Mouse (Mus musculus) frontal cortex, postnatal 10 days (tissue): ENCODE data around the gene Gpat3.

Experiments used
- DNase-seq, 2 experiments: peaks; one replicate each; pipeline ENCODE4 v3.0.0; 2022; ENCODE audit warnings: low spot score in 2 of 2, mixed read lengths in 1 of 2

Gene Gpat3

DNA sequence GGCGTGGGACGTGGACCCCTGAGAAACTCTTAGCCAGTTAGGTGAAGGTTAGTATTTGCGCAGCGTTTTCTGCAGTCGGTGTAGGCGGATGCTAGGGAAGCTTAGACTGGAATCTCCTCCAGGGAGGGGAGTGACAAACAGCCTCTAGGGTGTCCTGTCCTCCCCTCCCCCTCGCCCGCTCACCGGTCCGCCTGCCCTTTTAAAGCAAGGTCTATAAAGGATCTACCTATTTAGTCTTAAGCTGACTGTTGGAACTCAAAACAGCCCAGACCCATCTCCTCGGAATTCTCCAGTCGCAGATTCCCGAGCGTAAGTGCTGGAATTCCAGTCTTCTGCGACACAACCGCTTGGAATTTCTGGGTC lies at the start of gene Gpat3:
Gene Gpat3 (plus strand): TSS at position 229 of the 363 bp plus-strand sequence.
- DNase-seq: no peak

DNA sequence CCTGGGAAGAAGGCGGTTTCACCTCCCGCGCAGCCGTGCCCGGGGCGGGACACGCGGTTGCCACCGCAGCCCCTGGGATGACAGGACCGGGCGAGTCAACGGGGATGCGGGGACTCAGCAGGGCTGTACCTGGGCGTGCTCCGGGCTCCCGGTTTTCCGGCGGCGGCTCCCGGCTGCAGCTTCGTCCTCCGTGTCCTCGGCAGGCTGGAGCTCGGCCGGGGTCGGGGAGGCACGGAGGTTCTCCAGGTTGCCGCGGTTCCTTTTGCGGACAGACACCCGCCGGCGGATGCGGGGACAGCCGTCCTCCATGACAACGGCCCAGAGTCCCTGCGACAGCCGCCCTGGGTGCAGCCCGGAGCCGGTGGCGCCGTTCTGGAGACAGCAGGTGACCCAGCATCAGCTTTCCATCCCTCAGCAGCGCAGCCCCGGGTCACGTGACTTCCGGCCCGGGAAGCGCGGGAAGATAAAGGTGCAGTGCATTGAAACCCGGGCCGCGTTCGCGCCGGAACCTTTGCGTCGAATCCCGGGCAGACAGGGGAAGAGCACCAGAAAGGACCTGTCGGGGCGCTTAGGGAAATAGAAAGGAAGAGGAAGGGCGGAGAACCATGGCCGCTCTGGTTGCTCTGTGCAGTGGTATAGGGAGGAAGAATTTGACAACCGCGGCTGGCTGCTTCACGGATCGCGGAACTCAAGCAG lies 47.2 kb upstream of the Gpat3 start, which contains the start of the genes Helq and Mrps18c:
Gene Helq (minus strand): TSS at position 434 of the 696 bp plus-strand sequence.
Gene Mrps18c (plus strand): TSS at position 463 of the 696 bp plus-strand sequence.
- DNase-seq: peak; percentile 86 to 91

DNA sequence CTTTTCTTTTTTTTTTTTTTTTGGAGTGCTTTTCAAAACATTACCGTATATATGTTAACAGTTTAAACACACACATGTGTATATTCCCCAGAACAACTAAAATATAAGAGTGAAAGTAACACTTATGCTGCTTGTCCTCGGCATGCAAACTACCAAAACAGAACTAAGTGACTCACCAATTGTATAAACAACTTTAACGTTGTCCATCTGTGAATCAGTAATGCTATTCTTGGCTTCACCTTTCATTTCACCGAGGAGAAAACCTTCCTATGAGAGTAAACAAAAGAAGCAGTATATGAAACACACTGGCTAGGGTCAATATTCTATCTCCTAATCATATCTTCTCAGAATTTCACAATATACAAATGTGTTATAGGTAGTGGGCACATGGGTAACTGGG lies 27.2 kb upstream of the Gpat3 start:
- no peak for DNase-seq

- DNase-seq: no peak
These were observed 25.7 kb upstream of the Gpat3 start for GRCm38 (mm10) chr5:100819568-100820480.

- peak; percentile 59 to 81 for DNase-seq
These were observed 24.9 kb upstream of the Gpat3 start, which contains the start of gene Abraxas1 for GRCm38 (mm10) chr5:100820483-100821184. Abraxas1 (minus strand) TSS chr5:100820965.

DNA sequence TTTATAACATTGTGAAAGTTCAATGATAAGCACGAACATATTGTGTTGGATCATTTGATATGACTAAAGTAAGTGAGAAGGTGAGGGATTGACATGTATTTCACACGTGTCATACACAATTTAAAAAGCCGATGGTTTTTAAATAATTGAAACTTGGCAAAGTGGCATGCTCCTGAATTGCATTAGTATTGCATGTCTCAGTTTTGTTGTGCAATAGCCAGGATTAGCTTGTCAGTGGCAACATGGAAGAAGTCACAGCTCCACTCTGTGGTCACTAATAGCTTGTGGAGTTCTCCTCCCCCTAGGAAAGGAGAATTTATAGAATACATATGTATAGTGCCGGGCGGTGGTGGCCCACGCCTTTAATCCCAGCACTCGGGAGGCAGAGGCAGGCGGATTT lies 24.1 kb upstream of the Gpat3 start:
- no peak for DNase-seq

GRCm38 (mm10) chr5:100822826-100823225 lies 22.7 kb upstream of the Gpat3 start:
- no peak for DNase-seq

- no peak for DNase-seq
These were observed 19.5 kb upstream of the Gpat3 start for GRCm38 (mm10) chr5:100825975-100826374.

DNA sequence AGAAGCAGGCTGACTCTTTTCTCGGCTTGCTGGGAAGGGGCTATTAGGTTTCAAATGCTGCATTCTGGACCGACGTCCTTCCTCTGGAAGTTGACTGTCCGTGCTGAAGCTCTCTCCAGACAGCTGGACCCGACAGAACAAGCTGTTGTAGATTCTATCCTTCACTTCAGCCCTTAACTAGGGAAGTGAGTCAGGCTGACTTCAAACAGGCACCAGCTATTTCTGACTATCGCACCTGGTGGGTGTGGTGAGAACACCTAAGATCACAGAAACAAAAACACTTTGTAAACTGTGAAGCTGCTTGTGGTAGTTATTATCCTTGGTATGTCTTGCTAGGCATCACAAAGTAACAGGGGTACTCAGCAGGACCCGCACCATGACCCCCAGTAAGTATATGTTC lies 19.0 kb upstream of the Gpat3 start:
- DNase-seq: no peak

- DNase-seq: no peak
These were observed 16.8 kb upstream of the Gpat3 start for GRCm38 (mm10) chr5:100828701-100829100.

GRCm38 (mm10) chr5:100832680-100833079 lies 12.8 kb upstream of the Gpat3 start:
- no peak for DNase-seq

DNA sequence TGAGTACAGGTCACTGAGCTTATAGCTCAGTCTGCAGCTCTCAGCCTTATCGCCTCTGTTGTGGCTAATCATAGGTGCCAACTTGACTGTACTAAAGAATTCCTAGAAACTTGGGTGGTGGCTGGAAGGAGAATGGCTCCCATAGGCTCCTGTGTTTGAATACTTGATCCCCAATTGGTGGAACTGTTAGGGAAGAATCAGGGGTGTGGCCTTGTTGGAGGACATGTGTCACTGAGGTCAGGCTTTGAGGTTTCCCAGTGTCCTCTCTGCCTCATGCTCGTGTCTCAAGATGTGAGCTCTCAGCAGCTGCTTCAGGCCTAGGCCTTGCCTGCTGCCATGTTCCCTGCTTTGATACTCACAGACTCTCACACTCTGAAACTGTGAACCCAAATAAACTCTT lies 11.7 kb upstream of the Gpat3 start:
- no peak for DNase-seq

DNA sequence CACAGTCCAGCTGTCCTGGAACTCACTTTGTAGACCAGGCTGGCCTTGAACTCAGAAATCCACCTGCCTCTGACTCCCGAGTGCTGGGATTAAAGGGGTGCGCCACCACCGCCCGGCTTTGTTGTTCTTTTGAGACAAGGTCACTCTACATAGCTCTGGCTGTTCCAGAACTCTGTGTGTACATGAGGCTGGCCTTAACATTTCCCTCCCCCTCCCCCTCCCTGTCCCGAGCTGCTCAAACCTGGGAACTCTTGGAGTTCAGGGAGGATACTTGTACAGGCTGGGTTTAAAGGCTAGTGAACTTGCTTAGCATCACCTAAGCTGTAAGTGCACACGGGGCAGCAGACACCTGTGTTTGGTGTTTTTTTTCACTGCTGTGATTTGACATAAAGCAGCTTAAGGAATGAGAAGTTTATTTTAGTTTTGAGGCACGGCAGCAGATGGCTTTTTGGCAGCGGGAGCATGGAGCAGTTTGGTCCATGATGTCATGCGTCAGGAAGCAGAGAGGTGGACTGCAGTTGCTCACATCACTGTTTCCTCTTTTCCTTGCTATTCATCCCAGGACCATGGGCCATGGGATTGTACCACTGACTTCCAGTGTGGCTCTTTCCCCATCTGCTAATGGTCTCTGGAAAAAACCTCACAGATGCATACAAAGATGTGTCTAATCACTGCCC lies 9.5 kb upstream of the Gpat3 start:
- no peak for DNase-seq

- DNase-seq: no peak
These were observed 7.6 kb upstream of the Gpat3 start for GRCm38 (mm10) chr5:100837907-100838306.

DNA sequence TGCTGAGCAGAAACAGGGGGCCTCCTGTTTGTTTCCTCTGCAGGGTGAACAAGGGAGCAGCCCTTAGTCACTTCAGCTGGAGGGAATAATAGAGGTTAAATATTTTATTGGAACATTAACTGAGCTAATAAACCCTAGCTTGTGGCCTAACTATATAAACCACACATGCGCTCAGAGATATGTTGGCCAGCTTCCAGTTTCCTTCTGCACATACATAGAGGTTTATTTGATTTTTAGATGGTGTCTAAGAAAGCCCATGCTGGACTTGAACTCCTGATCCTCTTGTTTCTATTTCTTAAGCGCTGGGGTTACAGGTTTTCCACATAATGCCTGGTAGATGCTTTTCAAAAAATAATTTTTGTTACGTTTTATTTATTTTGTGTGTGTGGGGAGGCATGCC lies 1.0 kb upstream of the Gpat3 start:
- DNase-seq: no peak

- DNase-seq: peak in 1 of 2 experiments; percentile 25
These were observed 510 bp downstream of the Gpat3 start for GRCm38 (mm10) chr5:100845848-100846598.

DNA sequence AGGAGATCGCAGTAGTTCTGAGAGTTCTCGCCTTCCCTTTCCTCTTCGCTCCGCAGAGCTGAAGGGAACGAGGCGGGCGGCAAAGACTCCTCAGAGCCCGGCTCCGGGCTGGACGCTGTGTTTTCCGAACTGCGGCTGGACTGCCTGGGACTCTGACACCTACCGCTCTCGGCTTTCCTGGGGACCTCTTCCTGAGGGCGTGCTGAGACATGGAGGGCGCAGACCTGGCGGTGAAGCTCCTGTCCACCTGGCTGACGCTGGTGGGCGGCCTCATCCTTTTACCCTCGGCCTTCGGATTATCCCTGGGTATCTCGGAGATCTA lies 1.0 kb downstream of the Gpat3 start:
- no peak for DNase-seq

DNA sequence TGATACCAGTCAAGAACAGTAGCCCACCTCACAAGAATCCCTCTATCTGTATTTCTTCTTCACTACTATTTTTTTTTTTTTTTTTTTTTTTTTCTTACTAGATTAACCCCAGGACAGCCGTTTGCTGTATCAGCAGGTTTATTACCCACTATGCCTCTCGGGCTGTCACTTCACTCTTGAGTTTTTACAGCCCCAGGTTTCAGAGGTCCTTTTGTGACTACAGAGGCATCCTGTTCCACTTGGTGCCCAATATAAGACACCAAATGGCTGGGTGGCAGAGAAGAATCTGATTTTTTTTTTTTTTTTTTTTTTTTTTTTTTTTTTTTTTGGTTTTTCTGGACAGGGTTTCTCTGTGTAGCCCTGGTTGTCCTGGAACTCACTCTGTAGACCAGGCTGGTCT lies 1.6 kb downstream of the Gpat3 start:
- no peak for DNase-seq

GRCm38 (mm10) chr5:100853963-100854362 lies 8.4 kb downstream of the Gpat3 start:
- no peak for DNase-seq

DNA sequence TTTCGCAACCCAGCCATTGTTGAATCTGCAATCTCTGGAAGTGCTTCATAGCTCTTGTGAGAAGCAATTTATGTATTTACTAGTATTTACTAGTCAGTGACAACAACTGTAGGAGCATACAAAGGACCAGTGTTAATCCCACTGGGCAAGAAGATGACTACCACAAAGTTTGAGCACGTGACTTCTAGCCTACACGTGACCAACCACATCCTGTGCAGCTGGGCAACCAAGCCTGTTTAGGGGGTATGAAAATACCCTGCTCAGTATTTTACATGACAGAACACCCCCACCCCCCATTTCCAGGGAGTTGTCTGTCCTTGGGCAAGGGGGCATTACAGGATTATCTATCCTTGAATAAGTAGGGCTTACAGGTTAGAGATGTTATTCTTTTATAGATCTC lies 11.0 kb downstream of the Gpat3 start:
- DNase-seq: no peak
